Mouse (Mus musculus) hindbrain, embryonic 12.5 days (tissue): ENCODE results near the gene Il7r. TPM values are rescaled to one million over a fixed set of nuclear protein-coding genes. Genes with fewer than 3 reads are reported as not detected.
"Not testable (repeated sequence)": the region's sequence is repeated elsewhere in the genome, so short reads cannot be mapped to it uniquely, and the experiment has no call there.

Experiments
- ATAC-seq: fragments of 200-750 bp; cut with Nextera tagmentation; 2 replicates; pipeline ENCODE4 v1.8.0; 2017; ENCODE audit warnings: moderate TSS enrichment; ENCODE audit not compliant: low FRiP score
- H3K27ac ChIP-seq: fragments of 300-500 bp; sonication (generic); 2 replicates; pipeline ENCODE4 v1.5.1; 2016; ENCODE audit warnings: mild to moderate bottlenecking
- H3K27me3 ChIP-seq: fragments of 300-500 bp; sonication (generic); 2 replicates; pipeline ENCODE4 v1.6.1; 2016; ENCODE audit warnings: mild to moderate bottlenecking
- H3K36me3 ChIP-seq: fragments of 300-500 bp; sonication (generic); 2 replicates; pipeline ENCODE4 v1.6.1; 2016; ENCODE audit warnings: mild to moderate bottlenecking
- H3K4me1 ChIP-seq: fragments of 300-500 bp; sonication (generic); 2 replicates; pipeline ENCODE4 v1.6.1; 2016
- H3K4me2 ChIP-seq: fragments of 300-500 bp; sonication (generic); replicated peaks from 2 replicates; pipeline ENCODE4 v1.6.1; 2016; ENCODE audit warnings: mild to moderate bottlenecking
- H3K4me3 ChIP-seq: fragments of 300-500 bp; sonication (generic); 2 replicates; pipeline ENCODE4 v1.5.1; 2016; ENCODE audit warnings: mild to moderate bottlenecking
- H3K9ac ChIP-seq: fragments of 300-500 bp; sonication (generic); 2 replicates; pipeline ENCODE4 v1.6.1; 2016; ENCODE audit warnings: mild to moderate bottlenecking, moderate library complexity
- H3K9me3 ChIP-seq: fragments of 300-500 bp; sonication (generic); replicated peaks from 2 replicates; pipeline ENCODE4 v1.6.1; 2016; ENCODE audit warnings: mild to moderate bottlenecking
- whole genome bisulfite sequencing: fragments of 180-500 bp; shearing (Covaris S2); methylation state at CpG from one replicate; pipeline ENCODE4 v1.1.7; 2016; 5-methylcytosine and 5-hydroxymethylcytosine counted together
- polyA plus RNA-seq: library from polyadenylated mRNA; unstranded; fragments of >200 nt; fragmentation: Nextera tagmentation; extraction: Ambion mirVana; gene quantifications from 2 replicates; pipeline ENCODE4 v1.2.1, GENCODE M21; 2016

Il7r gene
- polyA plus RNA-seq = not detected in 2 replicates

- Histone ChIP-seq H3K36me3 (no peaks in the 10 kb centered on the region), H3K4me2 (no peak within 1 kb of the TSS), H3K4me1 (no peaks in the 10 kb centered on the region), H3K27ac (no peak within 1 kb of the TSS), H3K4me3 (no peak within 1 kb of the TSS), H3K9ac (no peak within 1 kb of the TSS), H3K9me3 (no peaks in the 10 kb centered on the region), H3K27me3 (no peaks in the 10 kb centered on the region)
- ATAC-seq = no peak
- 77% methylated on average over 4 of the region's 4 CpGs for WGBS
Observed at GRCm38 (mm10) chr15:9530076-9530475, at the start of gene Il7r. Gene Il7r, minus strand, starts transcription at chr15:9530176.

- Histone ChIP-seq H3K9ac (no peak overlapping the region), H3K4me1 (no peaks in the 10 kb centered on the region), H3K27me3 (no peaks in the 10 kb centered on the region), H3K4me2 (no peak overlapping the region), H3K36me3 (no peaks in the 10 kb centered on the region), H3K4me3 (no peak overlapping the region), H3K27ac (no peak overlapping the region), H3K9me3 (no peaks in the 10 kb centered on the region)
- WGBS = 86% methylated on average over 4 of the region's 4 CpGs
- no peak for ATAC-seq
Observed at GRCm38 (mm10) chr15:9577303-9577702, 47.3 kb upstream of the Il7r start.

- H3K36me3 ChIP-seq = no peaks in the 10 kb centered on the region
- no peak overlapping the region for H3K27ac ChIP-seq
- no peak overlapping the region for H3K9ac ChIP-seq
- WGBS = 93% methylated on average over 5 of the region's 5 CpGs
- no peaks in the 10 kb centered on the region for H3K27me3 ChIP-seq
- H3K4me2 ChIP-seq = no peak overlapping the region
- ATAC-seq = no peak
- H3K9me3 ChIP-seq = no peaks in the 10 kb centered on the region
- no peak overlapping the region for H3K4me3 ChIP-seq
- no peaks in the 10 kb centered on the region for H3K4me1 ChIP-seq
Observed at GRCm38 (mm10) chr15:9574796-9575195, 44.8 kb upstream of the Il7r start.

GRCm38 (mm10) chr15:9573361-9573760, 43.4 kb upstream of the Il7r start:
- Histone ChIP-seq H3K4me1 (no peaks in the 10 kb centered on the region), H3K4me3 (no peak overlapping the region), H3K27me3 (no peaks in the 10 kb centered on the region), H3K36me3 (no peaks in the 10 kb centered on the region), H3K27ac (no peak overlapping the region), H3K4me2 (no peak overlapping the region), H3K9me3 (no peaks in the 10 kb centered on the region), H3K9ac (no peak overlapping the region)
- no peak for ATAC-seq
- WGBS = 89% methylated on average over 4 of the region's 4 CpGs

- H3K4me3 ChIP-seq = no peak overlapping the region
- no peaks in the 10 kb centered on the region for H3K9me3 ChIP-seq
Observed at GRCm38 (mm10) chr15:9572664-9573063, 42.7 kb upstream of the Il7r start.

GRCm38 (mm10) chr15:9571896-9572295, 41.9 kb upstream of the Il7r start:
- H3K4me1 ChIP-seq = no peaks in the 10 kb centered on the region
- no peak overlapping the region for H3K9ac ChIP-seq
- H3K36me3 ChIP-seq = no peaks in the 10 kb centered on the region
- no peaks in the 10 kb centered on the region for H3K27me3 ChIP-seq
- no peak for ATAC-seq
- H3K4me2 ChIP-seq = no peak overlapping the region
- no peaks in the 10 kb centered on the region for H3K9me3 ChIP-seq
- H3K4me3 ChIP-seq = no peak overlapping the region
- 86% methylated on average over 2 of the region's 2 CpGs for WGBS
- H3K27ac ChIP-seq = no peak overlapping the region

More at GRCm38 (mm10) chr15:9572664-9573063, 42.7 kb upstream of the Il7r start:
- no peak overlapping the region for H3K4me2 ChIP-seq
- no peak for ATAC-seq
- no peaks in the 10 kb centered on the region for H3K4me1 ChIP-seq
- no peak overlapping the region for H3K9ac ChIP-seq
- H3K27me3 ChIP-seq = no peaks in the 10 kb centered on the region
- WGBS = 88% methylated on average over 7 of the region's 7 CpGs
- H3K36me3 ChIP-seq = no peaks in the 10 kb centered on the region
- no peak overlapping the region for H3K27ac ChIP-seq

GRCm38 (mm10) chr15:9567316-9567715, 37.3 kb upstream of the Il7r start:
- no peaks in the 10 kb centered on the region for H3K4me1 ChIP-seq
- H3K9me3 ChIP-seq = no peaks in the 10 kb centered on the region
- WGBS = 89% methylated on average over 4 of the region's 4 CpGs
- H3K4me3 ChIP-seq = no peak overlapping the region
- no peaks in the 10 kb centered on the region for H3K36me3 ChIP-seq
- no peaks in the 10 kb centered on the region for H3K27me3 ChIP-seq
- no peak for ATAC-seq
- H3K27ac ChIP-seq = no peak overlapping the region
- no peak overlapping the region for H3K9ac ChIP-seq
- H3K4me2 ChIP-seq = no peak overlapping the region

- H3K27ac ChIP-seq = no peak overlapping the region
- no peaks in the 10 kb centered on the region for H3K4me1 ChIP-seq
- no peaks in the 10 kb centered on the region for H3K27me3 ChIP-seq
- no peak overlapping the region for H3K9ac ChIP-seq
- H3K4me2 ChIP-seq = no peak overlapping the region
- WGBS = 91% methylated on average over 6 of the region's 6 CpGs
- H3K36me3 ChIP-seq = no peaks in the 10 kb centered on the region
- H3K4me3 ChIP-seq = no peak overlapping the region
- no peak for ATAC-seq
- no peaks in the 10 kb centered on the region for H3K9me3 ChIP-seq
Observed at GRCm38 (mm10) chr15:9565396-9565795, 35.4 kb upstream of the Il7r start.

GRCm38 (mm10) chr15:9564156-9564555, 34.2 kb upstream of the Il7r start:
- no peaks in the 10 kb centered on the region for H3K36me3 ChIP-seq
- H3K27me3 ChIP-seq = no peaks in the 10 kb centered on the region
- ATAC-seq = no peak
- no peak overlapping the region for H3K4me2 ChIP-seq
- no peak overlapping the region for H3K4me3 ChIP-seq
- H3K9ac ChIP-seq = no peak overlapping the region
- WGBS = 85% methylated on average over 3 of the region's 3 CpGs
- no peaks in the 10 kb centered on the region for H3K4me1 ChIP-seq
- no peaks in the 10 kb centered on the region for H3K9me3 ChIP-seq
- no peak overlapping the region for H3K27ac ChIP-seq

GRCm38 (mm10) chr15:9557264-9557663, 27.3 kb upstream of the Il7r start:
- not testable (repeated sequence) for H3K4me3 ChIP-seq, H3K27ac ChIP-seq, ATAC-seq, H3K36me3 ChIP-seq, H3K9me3 ChIP-seq, H3K9ac ChIP-seq, H3K4me1 ChIP-seq, H3K4me2 ChIP-seq, H3K27me3 ChIP-seq
- WGBS = 91% methylated on average over 15 of the region's 15 CpGs

GRCm38 (mm10) chr15:9548951-9549350, 19.0 kb upstream of the Il7r start:
- H3K4me2 ChIP-seq = no peak overlapping the region
- ATAC-seq = no peak
- no peak overlapping the region for H3K4me3 ChIP-seq
- H3K27ac ChIP-seq = no peak overlapping the region
- H3K9ac ChIP-seq = no peak overlapping the region
- no peaks in the 10 kb centered on the region for H3K36me3 ChIP-seq
- no peaks in the 10 kb centered on the region for H3K27me3 ChIP-seq
- H3K4me1 ChIP-seq = no peaks in the 10 kb centered on the region
- H3K9me3 ChIP-seq = no peaks in the 10 kb centered on the region
- WGBS = 84% methylated on average over 2 of the region's 2 CpGs

GRCm38 (mm10) chr15:9535200-9535599, 5.2 kb upstream of the Il7r start:
- Histone ChIP-seq H3K4me3 (no peak overlapping the region), H3K36me3 (no peaks in the 10 kb centered on the region), H3K9ac (no peak overlapping the region), H3K4me2 (no peak overlapping the region), H3K27me3 (no peaks in the 10 kb centered on the region), H3K27ac (no peak overlapping the region), H3K9me3 (no peaks in the 10 kb centered on the region), H3K4me1 (no peaks in the 10 kb centered on the region)
- no peak for ATAC-seq
- WGBS = 85% methylated on average over 1 of the region's 1 CpGs

- no peak overlapping the region for H3K27ac ChIP-seq
- no peaks in the 10 kb centered on the region for H3K36me3 ChIP-seq
- no peak overlapping the region for H3K4me2 ChIP-seq
- H3K9ac ChIP-seq = no peak overlapping the region
- WGBS = 91% methylated on average over 3 of the region's 3 CpGs
- no peaks in the 10 kb centered on the region for H3K9me3 ChIP-seq
- no peak overlapping the region for H3K4me3 ChIP-seq
- H3K27me3 ChIP-seq = no peaks in the 10 kb centered on the region
- no peaks in the 10 kb centered on the region for H3K4me1 ChIP-seq
- no peak for ATAC-seq
Observed at GRCm38 (mm10) chr15:9533356-9533902, 3.5 kb upstream of the Il7r start.
